Mouse (Mus musculus) heart, embryonic 14.5 days (tissue): Measurements from ENCODE around the gene Dnaja4. TPM values are rescaled to one million over a fixed set of nuclear protein-coding genes. Genes with fewer than 3 reads are reported as not detected.
A peak's percentile ranks its signal among the peaks of the same experiment; 100 is the strongest.
"Not testable (repeated sequence)": the region's sequence is repeated elsewhere in the genome, so short reads cannot be mapped to it uniquely, and the experiment has no call there.

Source experiments
- ATAC-seq: fragments of 200-750 bp; cut with Nextera tagmentation; 2 replicates; pipeline ENCODE4 v1.8.0; 2017; ENCODE audit warnings: low read depth, moderate TSS enrichment; ENCODE audit not compliant: insufficient number of reproducible peaks, insufficient read depth, low FRiP score
- H3K27ac ChIP-seq, 2 experiments: fragments of 200-500 bp in 1 of 2; fragments of 300-500 bp in 1 of 2; sonication (generic) in 1 of 2; replicated peaks in 1 of 2; 2 replicates each; pipeline ENCODE4 v1.5.1; 2012 to 2014; ENCODE audit warnings: low read depth in 2 of 2, low read length in 2 of 2, control low read depth in 1 of 2, mild to moderate bottlenecking in 1 of 2, mixed read lengths in 1 of 2; ENCODE audit not compliant: control insufficient read depth in 1 of 2, insufficient read depth in 1 of 2
- H3K27me3 ChIP-seq: fragments of 300-500 bp; sonication (generic); 2 replicates; pipeline ENCODE4 v1.6.1; 2014; ENCODE audit warnings: mild to moderate bottlenecking, low read length, control low read depth; ENCODE audit not compliant: control insufficient read depth, insufficient read depth
- H3K36me3 ChIP-seq: fragments of 300-500 bp; sonication (generic); 2 replicates; pipeline ENCODE4 v1.6.1; 2014; ENCODE audit warnings: mild to moderate bottlenecking, control low read depth, low read length, mixed read lengths; ENCODE audit not compliant: control insufficient read depth, insufficient read depth
- H3K4me1 ChIP-seq, 2 experiments: fragments of 200-500 bp in 1 of 2; fragments of 300-500 bp in 1 of 2; sonication (generic) in 1 of 2; 2 replicates each; pipeline ENCODE4 v1.6.1; 2012 to 2014; ENCODE audit warnings: low read length in 2 of 2, control low read depth in 1 of 2, mixed read lengths in 1 of 2; ENCODE audit not compliant: control insufficient read depth in 2 of 2, insufficient read depth in 2 of 2
- H3K4me2 ChIP-seq: fragments of 300-500 bp; sonication (generic); 2 replicates; pipeline ENCODE4 v1.6.1; 2014; ENCODE audit warnings: mild to moderate bottlenecking, low read length
- H3K4me3 ChIP-seq, 2 experiments: fragments of 200-500 bp in 1 of 2; fragments of 300-500 bp in 1 of 2; sonication (generic) in 1 of 2; 2 replicates each; pipeline ENCODE4 v1.5.1; 2012 to 2014; ENCODE audit warnings: low read length in 2 of 2, mild to moderate bottlenecking in 2 of 2, control low read depth in 1 of 2, low read depth in 1 of 2, moderate library complexity in 1 of 2; ENCODE audit not compliant: control insufficient read depth in 1 of 2, insufficient read depth in 1 of 2
- H3K9ac ChIP-seq: fragments of 300-500 bp; sonication (generic); 2 replicates; pipeline ENCODE4 v1.6.1; 2014; ENCODE audit warnings: mild to moderate bottlenecking, low read length
- H3K9me3 ChIP-seq: fragments of 300-500 bp; sonication (generic); 2 replicates; pipeline ENCODE4 v1.6.1; 2016; ENCODE audit warnings: low read length, control low read depth; ENCODE audit not compliant: control insufficient read depth
- WGBS: fragments of 180-500 bp; shearing (Covaris S2); extraction: QIAGEN DNeasy Blood & Tissue Kit; methylation state at CpG from one replicate; pipeline ENCODE4 v1.1.7; 2014; 5-methylcytosine and 5-hydroxymethylcytosine counted together
- polyA plus RNA-seq: library from polyadenylated mRNA; unstranded; fragments of >200 nt; fragmentation: Nextera tagmentation; extraction: Ambion mirVana; gene quantifications from 2 replicates; pipeline ENCODE4 v1.2.1, GENCODE M21; 2014

Dnaja4 gene
- polyA plus RNA-seq, 1 experiment from 2014 or later, result 30.1 TPM

GRCm38 (mm10) chr9:54683814-54684605 is 14.7 kb upstream of the Dnaja4 start:
- H3K27me3 ChIP-seq, result no peaks in the 10 kb centered on the region
- no peaks in the 10 kb centered on the region for H3K36me3 ChIP-seq
- no peak overlapping the region for H3K4me2 ChIP-seq
- no peak overlapping the region for H3K4me3 ChIP-seq
- H3K27ac ChIP-seq, result no peak overlapping the region
- peaks cover 3 to 4% of the 10 kb centered on the region in 2 experiments; a peak in 3 of 4 replicates for H3K4me1 ChIP-seq
- 65% methylated on average over 7 of the region's 7 CpGs for whole genome bisulfite sequencing
- no peak for ATAC-seq
- H3K9me3 ChIP-seq, result no peaks in the 10 kb centered on the region
- no peak overlapping the region for H3K9ac ChIP-seq

DNA sequence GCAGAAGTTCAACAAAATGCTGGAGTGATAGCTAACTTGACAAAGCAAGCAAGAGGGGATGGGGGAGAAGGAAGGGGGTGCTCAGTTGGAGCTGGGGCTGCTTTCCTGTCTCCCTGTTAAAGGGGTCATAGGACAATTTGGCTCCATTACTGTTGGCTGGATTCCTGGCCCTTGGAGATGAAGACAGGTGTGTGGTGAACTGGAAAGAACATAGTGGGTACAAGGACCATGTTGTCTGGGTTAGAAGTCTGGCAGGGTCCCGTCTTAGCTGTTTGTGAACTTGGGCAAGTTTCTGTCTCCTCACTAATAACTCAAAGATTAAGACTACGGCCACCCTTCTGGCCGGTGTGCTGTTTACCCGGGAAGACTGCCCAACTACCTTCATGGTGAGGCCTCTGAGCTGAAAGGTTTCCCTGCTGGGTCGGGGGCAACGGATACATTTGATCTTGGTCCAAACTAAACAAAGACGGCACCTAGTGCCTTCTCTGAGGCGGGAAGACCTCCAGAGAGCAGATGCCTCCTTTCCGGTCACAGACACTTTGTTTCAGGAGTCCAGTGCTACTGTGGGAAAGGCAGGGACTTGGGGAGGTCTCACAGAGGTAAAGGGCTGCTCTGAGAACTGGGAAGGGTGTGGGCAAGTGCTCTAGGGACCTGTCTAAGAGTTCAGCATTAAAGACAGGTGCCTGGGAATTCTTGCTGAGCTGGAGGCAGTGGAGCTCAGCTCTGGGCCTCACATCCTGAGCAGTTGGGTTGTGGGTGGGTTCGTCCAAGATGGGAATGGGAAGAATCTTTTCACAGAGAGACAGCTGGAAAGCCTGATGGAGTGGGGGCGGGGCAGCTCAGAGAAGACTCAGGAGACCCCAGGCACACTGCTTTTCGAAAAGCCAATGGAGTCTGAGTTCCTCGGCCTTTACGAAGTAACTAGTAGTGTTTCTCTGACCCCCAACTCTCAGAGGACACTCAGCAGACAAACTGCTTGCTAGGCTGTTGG is 11.1 kb upstream of the Dnaja4 start:
- no peak for ATAC-seq
- Histone ChIP-seq H3K4me3 (no peak overlapping the region), H3K4me1 (no peaks in the 10 kb centered on the region), H3K27ac (no peak overlapping the region), H3K27me3 (no peaks in the 10 kb centered on the region), H3K9me3 (no peaks in the 10 kb centered on the region), H3K4me2 (no peak overlapping the region), H3K9ac (no peak overlapping the region), H3K36me3 (no peaks in the 10 kb centered on the region)
- 61% methylated on average over 14 of the region's 14 CpGs for WGBS

- Histone ChIP-seq H3K27me3 (no peaks in the 10 kb centered on the region), H3K4me3 (no peak overlapping the region), H3K4me2 (no peak overlapping the region), H3K9me3 (no peaks in the 10 kb centered on the region), H3K4me1 (no peaks in the 10 kb centered on the region), H3K36me3 (no peaks in the 10 kb centered on the region), H3K9ac (no peak overlapping the region), H3K27ac (no peak overlapping the region)
- ATAC-seq, result no peak
- 66% methylated on average over 8 of the region's 8 CpGs for WGBS
Measured at GRCm38 (mm10) chr9:54689446-54689845, 9.2 kb upstream of the Dnaja4 start.

- not testable (repeated sequence) for H3K4me3 ChIP-seq, H3K9ac ChIP-seq, H3K27me3 ChIP-seq, H3K9me3 ChIP-seq, H3K4me1 ChIP-seq, H3K4me2 ChIP-seq, ATAC-seq, H3K36me3 ChIP-seq, H3K27ac ChIP-seq
- 89% methylated on average over 2 of the region's 2 CpGs for WGBS
Measured at GRCm38 (mm10) chr9:54690697-54691096, 8.0 kb upstream of the Dnaja4 start.

GRCm38 (mm10) chr9:54691241-54691805 is 7.3 kb upstream of the Dnaja4 start:
- Histone ChIP-seq H3K4me2 (peak overlapping the region; percentile 68), H3K9ac (peak overlapping the region; percentile 48), H3K4me3 (peak overlapping the region; percentile 23 to 40)
- H3K36me3 ChIP-seq, H3K27ac ChIP-seq, H3K9me3 ChIP-seq, H3K27me3 ChIP-seq, H3K4me1 ChIP-seq: not testable (repeated sequence)
- WGBS, result 4% methylated on average over 30 of the region's 31 CpGs
- ATAC-seq, result 0 out of 2 replicates have a peak, but pooled peaks have one; percentile 17

DNA sequence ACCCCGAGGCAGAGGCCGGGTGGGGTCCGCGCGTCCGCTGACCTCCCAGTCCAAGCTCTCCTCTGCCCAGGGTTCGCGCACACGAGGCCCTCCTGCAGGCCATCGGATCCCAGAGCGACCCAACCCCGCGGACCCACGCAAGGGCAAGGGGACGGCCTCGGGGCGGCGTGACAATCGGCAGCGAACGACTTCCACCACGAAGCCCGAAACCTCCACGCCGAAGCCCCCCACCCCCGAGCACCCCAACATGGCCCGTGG is 343 bp downstream of the Dnaja4 start:
- peak; percentile 45 for ATAC-seq
- peak overlapping the region; percentile 27 to 96; a peak in 3 of 4 replicates for H3K27ac ChIP-seq

GRCm38 (mm10) chr9:54699345-54700173 is 886 bp downstream of the Dnaja4 start:
- H3K36me3 ChIP-seq, result no peaks in the 10 kb centered on the region
- H3K9ac ChIP-seq, result peak overlapping the region; percentile 90
- H3K4me3 ChIP-seq, result peak overlapping the region; percentile 76 to 86
- peak; percentile 51 for ATAC-seq
- peak overlapping the region; percentile 94 for H3K4me2 ChIP-seq
- WGBS, result under 1% methylated on average over 87 of the region's 92 CpGs
- no peaks in the 10 kb centered on the region for H3K27me3 ChIP-seq
- H3K9me3 ChIP-seq, result no peaks in the 10 kb centered on the region
- H3K4me1 ChIP-seq, result peaks cover 16 to 43% of the 10 kb centered on the region in 2 experiments
- H3K27ac ChIP-seq, result peak overlapping the region; percentile 67 to 96

More for the DNA sequence above, 343 bp downstream of the Dnaja4 start:
- Histone ChIP-seq H3K4me2 (peak overlapping the region; percentile 94), H3K27me3 (no peaks in the 10 kb centered on the region), H3K4me1 (peaks cover 15 to 37% of the 10 kb centered on the region in 2 experiments), H3K9me3 (no peaks in the 10 kb centered on the region), H3K9ac (peak overlapping the region; percentile 90), H3K36me3 (no peaks in the 10 kb centered on the region), H3K4me3 (peak overlapping the region; percentile 76 to 86)
- 10% methylated on average over 27 of the region's 27 CpGs for WGBS
